ENCODE assay signal across 8 mouse cellular contexts in genomic region chr11:36264776-36265466, GRCm38 (mm10).
DNase-seq lines count a peak whose midpoint lies in the region; ATAC-seq and TF ChIP-seq lines count a peak whose summit lies in the region.
"Had no signal": no experiment of that assay in that cellular context is flagged by ENCODE, and none has a peak within 500 bp of the region (broad histone marks: within the 10 kb centered on the region; RNA-seq: fewer than 3 reads in every experiment).

No protein-coding gene starts in this region.

- TF ChIP-seq EP300 in liver, postnatal 0 days (IDR thresholded peaks at IDR 0.05; ENCODE audit: low read depth), result no peak

- no peaks in the 10 kb centered on the region for H3K36me3 ChIP-seq in liver, postnatal 0 days (replicated peaks; ENCODE audit: insufficient read depth, low read length)

- H3K9me3 ChIP-seq in liver, postnatal 0 days (ENCODE audit: low read length), result no peaks in the 10 kb centered on the region

- no peak for TF ChIP-seq CTCF in liver, postnatal 0 days (IDR thresholded peaks at IDR 0.05; ENCODE audit: low read depth)

- peak; percentile 9 for DNase-seq in ES-CJ7 (ENCODE audit: low read depth, low spot score)
- DNase-seq in ZHBTc4 (ENCODE audit: low read depth, low spot score), result peak; percentile 15
- DNase-seq in cerebellum, postnatal 36 days, result peak; percentile 25 to 40
- DNase-seq in kidney, postnatal 36 days, result peak; percentile 14 to 49
- no peak for DNase-seq in MN1 (ENCODE audit: low spot score)
- no peak for DNase-seq in liver, postnatal 0 days

- 79% methylated on average over 17 of the region's 17 CpGs for WGBS in liver, postnatal 0 days (ENCODE audit: insufficient replicate concordance)

- H3K4me1 ChIP-seq in liver, postnatal 0 days (ENCODE audit: insufficient read depth), result no peaks in the 10 kb centered on the region

- H3K27me3 ChIP-seq in liver, postnatal 0 days (ENCODE audit: insufficient read depth, low read length), result no peaks in the 10 kb centered on the region

- H3K27ac ChIP-seq in liver, postnatal 0 days (ENCODE audit: low read depth), result no peak overlapping the region

- ATAC-seq in liver, postnatal 0 days, result no peak
- ATAC-seq in megakaryocyte progenitor cell, adult 5-6 weeks (replicated peaks; ENCODE audit: poor library complexity), result no peak
- ATAC-seq: Patski had no signal

- no peak overlapping the region for H3K4me2 ChIP-seq in liver, postnatal 0 days (ENCODE audit: low read depth, low read length)

- H3K4me3 ChIP-seq in liver, postnatal 0 days (ENCODE audit: low read depth, low read length), result no peak overlapping the region

- no peak overlapping the region for H3K9ac ChIP-seq in liver, postnatal 0 days (replicated peaks)

Comparison
In these comparisons a context has a peak if more than half of its experiments do, and no peak if none do; other contexts are left out.
1. DNase-seq: peak in ES-CJ7 (single experiment), ZHBTc4 (single experiment), cerebellum, postnatal 36 days (2 of 2) and kidney, postnatal 36 days (2 of 2); none in MN1 (single experiment) and liver, postnatal 0 days (single experiment).